Mouse (Mus musculus) cerebellum, adult 2 months (tissue): ENCODE measurements at regions not wholly inside any gene's neighbourhood (a gene's known extent, or its start where the extent isn't known, plus 50 kb on each side); places are given as distances from the start of the nearest gene placed in this dataset.

Experiments used
- DNase-seq, 2 experiments: peaks; one replicate each; pipeline ENCODE4 v3.0.0; 2021
- H3K27ac ChIP-seq: fragments of 200-500 bp; 2 replicates; pipeline ENCODE4 v1.5.1; 2012; ENCODE audit warnings: low read length, control low read depth, inconsistent platforms; ENCODE audit not compliant: insufficient read depth
- H3K27me3 ChIP-seq: fragments of 200-500 bp; 2 replicates; pipeline ENCODE4 v1.6.1; 2012; ENCODE audit warnings: inconsistent platforms, mild to moderate bottlenecking, low read length, moderate library complexity; ENCODE audit not compliant: control insufficient read depth, insufficient read depth
- H3K4me1 ChIP-seq: fragments of 200-500 bp; 2 replicates; pipeline ENCODE4 v1.6.1; 2011; ENCODE audit warnings: low read length; ENCODE audit not compliant: control insufficient read depth, insufficient read depth
- H3K4me3 ChIP-seq: fragments of 200-500 bp; replicated peaks from 2 replicates; pipeline ENCODE3; 2011; ENCODE audit warnings: mild to moderate bottlenecking, low read depth, low read length, control low read depth; ENCODE audit not compliant: insufficient read depth
- CTCF ChIP-seq: fragments of 200-500 bp; IDR thresholded peaks from 2 replicates; pipeline ENCODE4 v1.5.1; 2011; ENCODE audit warnings: low read depth, mild to moderate bottlenecking, control low read depth, low read length, moderate library complexity, borderline replicate concordance; ENCODE audit not compliant: insufficient read depth
- POLR2A ChIP-seq: fragments of 200-500 bp; IDR thresholded peaks from 2 replicates; pipeline ENCODE4 v1.6.1; 2011; ENCODE audit warnings: low read length, control low read depth, borderline replicate concordance; ENCODE audit not compliant: insufficient read depth
- WGBS: fragments of 180-500 bp; shearing (Covaris S2); methylation state at CpG from one replicate; pipeline ENCODE4 v1.1.7; 2018; 5-methylcytosine and 5-hydroxymethylcytosine counted together

GRCm38 (mm10) chr16:30652692-30653091, 53.2 kb downstream of the Fam43a start:
- Histone ChIP-seq H3K27ac (no peak overlapping the region), H3K4me1 (peaks cover 4% of the 10 kb centered on the region), H3K27me3 (no peaks in the 10 kb centered on the region), H3K4me3 (no peak overlapping the region)
- DNase-seq, result no peak
- 94% methylated on average over 4 of the region's 4 CpGs for whole genome bisulfite sequencing
- TF ChIP-seq POLR2A, result no peak
- TF ChIP-seq CTCF, result no peak

- TF ChIP-seq POLR2A (no peak), CTCF (no peak)
- peak; percentile 70 to 80 for DNase-seq
- H3K27me3 ChIP-seq, result no peaks in the 10 kb centered on the region
- no peak overlapping the region for H3K27ac ChIP-seq
- H3K4me3 ChIP-seq, result no peak overlapping the region
- H3K4me1 ChIP-seq, result peaks cover 4% of the 10 kb centered on the region
- 33% methylated on average over 5 of the region's 5 CpGs for WGBS
These were observed 54.3 kb downstream of the Fam43a start for GRCm38 (mm10) chr16:30653806-30654205.

GRCm38 (mm10) chr16:30654226-30654625, 54.7 kb downstream of the Fam43a start:
- no peak for TF ChIP-seq POLR2A
- TF ChIP-seq CTCF, result no peak
- peaks cover 4% of the 10 kb centered on the region for H3K4me1 ChIP-seq
- H3K27ac ChIP-seq, result no peak overlapping the region
- H3K4me3 ChIP-seq, result no peak overlapping the region
- WGBS, result 48% methylated on average over 9 of the region's 9 CpGs
- no peaks in the 10 kb centered on the region for H3K27me3 ChIP-seq
- DNase-seq, result no peak

- Histone ChIP-seq H3K27me3 (no peaks in the 10 kb centered on the region), H3K4me3 (no peak overlapping the region), H3K4me1 (peaks cover 4% of the 10 kb centered on the region), H3K27ac (no peak overlapping the region)
- TF ChIP-seq CTCF, result no peak
- no peak for TF ChIP-seq POLR2A
- DNase-seq, result no peak
- 79% methylated on average over 5 of the region's 5 CpGs for WGBS
These were observed 56.3 kb downstream of the Fam43a start for GRCm38 (mm10) chr16:30655798-30656221.

GRCm38 (mm10) chr16:30656881-30657280, 57.4 kb downstream of the Fam43a start:
- peaks cover 4% of the 10 kb centered on the region for H3K4me1 ChIP-seq

GRCm38 (mm10) chr16:30658921-30659320, 59.4 kb downstream of the Fam43a start:
- H3K4me3 ChIP-seq, result no peak overlapping the region
- H3K4me1 ChIP-seq, result peaks cover 2% of the 10 kb centered on the region
- DNase-seq, result no peak
- 96% methylated on average over 4 of the region's 4 CpGs for WGBS
- no peak for TF ChIP-seq POLR2A
- no peak for TF ChIP-seq CTCF
- H3K27me3 ChIP-seq, result no peaks in the 10 kb centered on the region
- no peak overlapping the region for H3K27ac ChIP-seq

More at GRCm38 (mm10) chr16:30656881-30657280, 57.4 kb downstream of the Fam43a start:
- 95% methylated on average over 17 of the region's 17 CpGs for WGBS
- H3K27me3 ChIP-seq, result no peaks in the 10 kb centered on the region
- H3K27ac ChIP-seq, result no peak overlapping the region
- DNase-seq, result no peak
- H3K4me3 ChIP-seq, result no peak overlapping the region
- no peak for TF ChIP-seq CTCF
- no peak for TF ChIP-seq POLR2A

- TF ChIP-seq POLR2A (no peak), CTCF (no peak)
- no peak for DNase-seq
- H3K4me1 ChIP-seq, result no peaks in the 10 kb centered on the region
- H3K27ac ChIP-seq, result no peak overlapping the region
- H3K4me3 ChIP-seq, result no peak overlapping the region
- WGBS, result 66% methylated on average over 16 of the region's 16 CpGs
- H3K27me3 ChIP-seq, result no peaks in the 10 kb centered on the region
These were observed 61.8 kb downstream of the Fam43a start for GRCm38 (mm10) chr16:30661086-30661977.

- Histone ChIP-seq H3K27me3 (no peaks in the 10 kb centered on the region), H3K4me1 (no peaks in the 10 kb centered on the region), H3K4me3 (no peak overlapping the region), H3K27ac (no peak overlapping the region)
- WGBS, result 88% methylated on average over 8 of the region's 8 CpGs
- no peak for DNase-seq
- TF ChIP-seq POLR2A, result no peak
- TF ChIP-seq CTCF, result no peak
These were observed 63.5 kb downstream of the Fam43a start for GRCm38 (mm10) chr16:30663055-30663454.
